Mouse (Mus musculus): ENCODE results near the gene Chst15. TPM values are rescaled to one million over a fixed set of nuclear protein-coding genes. Genes with fewer than 3 reads are reported as not detected.

The Chst15 gene
- total and polyA plus RNA-seq, 3 experiments, result 6.8 to 7.3 (median 7.0) TPM

DNA sequence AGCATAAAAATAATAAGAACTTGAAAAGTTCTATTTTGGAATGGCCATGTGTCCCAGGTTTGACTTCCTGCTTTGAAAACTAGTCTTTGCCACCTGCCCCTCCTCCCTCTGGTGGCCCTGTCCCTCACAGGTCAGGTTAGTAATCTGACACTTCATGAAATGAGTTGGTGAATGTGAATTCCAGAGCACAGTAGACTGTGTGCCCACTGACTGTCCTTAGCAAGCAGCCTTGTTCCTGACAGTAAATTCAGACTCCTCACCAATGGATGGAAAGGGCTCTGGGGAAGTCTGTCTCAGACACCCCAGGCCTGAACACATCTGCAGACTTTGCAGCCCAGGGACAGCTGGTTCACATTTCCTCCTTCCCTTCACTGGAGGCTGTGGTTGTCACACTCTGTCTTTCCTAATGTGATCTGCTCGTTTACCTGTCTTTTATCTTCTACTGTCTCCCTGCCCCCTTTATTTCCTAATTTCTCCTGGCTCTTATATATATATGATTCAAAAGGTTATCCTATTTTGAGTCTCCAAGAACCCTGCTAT is 112.9 kb downstream of the Chst15 start:
- Histone ChIP-seq H3K4me1 (ENCODE audit: control insufficient read depth, insufficient read depth, low read length) (no peaks in the 10 kb centered on the region), H3K9ac (ENCODE audit: low read depth, low read length) (no peak overlapping the region), H3K27ac (no peak overlapping the region), H3K79me2 (replicated peaks; ENCODE audit: control insufficient read depth, insufficient read depth, low read length) (no peaks in the 10 kb centered on the region), H3K4me3 (no peak overlapping the region), H3K27me3 (ENCODE audit: control insufficient read depth, insufficient read depth, low read length) (no peaks in the 10 kb centered on the region), H3K36me3 (ENCODE audit: control insufficient read depth, insufficient read depth, low read length) (no peaks in the 10 kb centered on the region)
- WGBS, result 48% methylated on average over 1 of the region's 1 CpGs
- no peak for TF ChIP-seq CTCF (IDR thresholded peaks at IDR 0.05)
- TF ChIP-seq EP300 (IDR thresholded peaks at IDR 0.05; ENCODE audit: insufficient read depth, low read depth, low read length), result no peak
- no peak for TF ChIP-seq POLR2A (IDR thresholded peaks at IDR 0.05; ENCODE audit: insufficient read depth, low read depth, low read length)
- no peak for DNase-seq
- intact Hi-C loops (cut with DNase I), result no loop called here

DNA sequence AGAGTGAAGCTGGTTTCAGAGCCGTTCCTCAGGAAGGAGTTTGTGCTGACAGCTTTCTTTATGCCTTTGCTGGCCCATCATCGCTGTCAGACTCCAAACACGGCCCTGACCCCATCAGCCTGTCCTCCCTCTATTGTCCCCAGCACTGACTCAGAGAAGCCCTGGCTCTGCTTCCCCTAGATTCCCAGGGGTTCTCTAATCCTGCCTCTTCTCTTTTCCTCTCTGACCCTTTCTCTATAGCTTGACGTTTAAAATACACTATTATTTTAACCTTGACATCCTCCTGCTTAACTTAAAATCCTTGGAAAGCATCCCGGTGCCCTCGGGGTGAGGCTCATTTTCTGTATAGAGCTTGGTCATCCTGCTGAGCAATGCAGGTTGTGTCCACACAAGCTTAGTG is 117.3 kb downstream of the Chst15 start:
- 34% methylated on average over 6 of the region's 6 CpGs for WGBS
- Histone ChIP-seq H3K36me3 (ENCODE audit: control insufficient read depth, insufficient read depth, low read length) (no peaks in the 10 kb centered on the region), H3K4me1 (ENCODE audit: control insufficient read depth, insufficient read depth, low read length) (peaks cover 2% of the 10 kb centered on the region; the same call in 1 of the 2 replicates), H3K79me2 (replicated peaks; ENCODE audit: control insufficient read depth, insufficient read depth, low read length) (no peaks in the 10 kb centered on the region), H3K27ac (no peak overlapping the region), H3K9ac (ENCODE audit: low read depth, low read length) (no peak overlapping the region), H3K27me3 (ENCODE audit: control insufficient read depth, insufficient read depth, low read length) (no peaks in the 10 kb centered on the region), H3K4me3 (no peak overlapping the region)
- intact Hi-C loops (cut with DNase I), result no loop called here
- DNase-seq, result no peak
- TF ChIP-seq EP300 (IDR thresholded peaks at IDR 0.05; ENCODE audit: insufficient read depth, low read depth, low read length) (no peak), POLR2A (IDR thresholded peaks at IDR 0.05; ENCODE audit: insufficient read depth, low read depth, low read length) (no peak), CTCF (IDR thresholded peaks at IDR 0.05) (no peak)

DNA sequence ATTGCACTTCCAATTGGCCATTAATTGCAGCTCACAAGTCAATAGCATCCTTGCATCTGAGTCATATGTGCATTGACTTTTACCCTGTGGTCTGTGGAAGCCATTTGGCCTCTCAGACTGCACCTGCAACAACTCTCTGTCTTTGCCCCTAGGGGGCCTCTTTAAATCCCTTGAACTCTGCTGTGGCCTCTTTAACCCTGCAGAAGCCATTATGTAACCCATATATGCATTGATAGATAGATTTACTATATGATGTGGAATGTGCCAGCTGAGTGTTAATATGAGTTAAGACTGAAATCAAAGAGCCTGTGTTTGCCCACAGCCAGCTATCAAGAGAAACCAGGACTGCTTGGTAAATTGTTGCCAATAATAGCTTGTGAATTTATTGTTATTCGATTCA is 118.2 kb downstream of the Chst15 start:
- TF ChIP-seq EP300 (IDR thresholded peaks at IDR 0.05; ENCODE audit: insufficient read depth, low read depth, low read length) (no peak), POLR2A (IDR thresholded peaks at IDR 0.05; ENCODE audit: insufficient read depth, low read depth, low read length) (no peak), CTCF (IDR thresholded peaks at IDR 0.05) (no peak)
- intact Hi-C loops (cut with DNase I), result no loop called here
- Histone ChIP-seq H3K27me3 (ENCODE audit: control insufficient read depth, insufficient read depth, low read length) (no peaks in the 10 kb centered on the region), H3K27ac (no peak overlapping the region), H3K9ac (ENCODE audit: low read depth, low read length) (no peak overlapping the region), H3K79me2 (replicated peaks; ENCODE audit: control insufficient read depth, insufficient read depth, low read length) (no peaks in the 10 kb centered on the region), H3K4me1 (ENCODE audit: control insufficient read depth, insufficient read depth, low read length) (peaks cover 2% of the 10 kb centered on the region; the same call in 1 of the 2 replicates), H3K4me3 (no peak overlapping the region), H3K36me3 (ENCODE audit: control insufficient read depth, insufficient read depth, low read length) (no peaks in the 10 kb centered on the region)
- WGBS, result 73% methylated on average over 1 of the region's 1 CpGs
- no peak for DNase-seq

DNA sequence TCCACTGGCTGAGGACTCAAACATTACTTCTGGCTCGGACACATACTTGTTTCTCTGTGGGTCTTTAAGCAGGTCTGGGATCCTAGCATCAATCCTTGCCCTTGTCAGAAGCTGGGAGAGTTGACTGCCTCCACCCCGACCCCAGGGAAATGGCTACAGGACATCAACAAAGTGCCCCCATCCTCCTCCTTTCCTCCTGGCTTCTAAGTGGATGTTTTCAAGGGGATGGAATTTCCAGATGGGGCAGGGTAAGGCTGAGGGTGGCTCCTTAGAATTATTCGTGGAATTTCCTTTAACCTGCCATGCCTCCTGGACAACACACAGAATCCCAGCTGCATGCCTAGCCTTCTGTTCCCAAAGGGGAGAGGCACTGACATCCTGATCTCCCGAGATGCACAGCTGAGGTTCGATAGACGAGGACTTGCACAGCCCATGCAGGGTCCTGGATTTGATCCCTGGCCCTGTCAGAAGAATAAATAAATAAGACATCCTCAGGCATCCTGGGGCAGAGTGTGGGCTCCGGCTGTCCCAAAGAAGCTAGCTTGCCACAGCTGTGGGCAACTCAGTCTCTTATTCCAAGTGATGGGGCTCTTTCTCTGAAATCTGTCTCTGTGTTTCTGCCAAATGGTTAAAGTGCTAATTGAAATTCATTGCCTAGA is 119.1 kb downstream of the Chst15 start:
- peak; percentile 58; the same call in 1 of the 2 replicates for TF ChIP-seq EP300 (IDR thresholded peaks at IDR 0.05; ENCODE audit: insufficient read depth, low read depth, low read length)
- no peak for TF ChIP-seq CTCF (IDR thresholded peaks at IDR 0.05)
- WGBS, result 39% methylated on average over 7 of the region's 7 CpGs
- Histone ChIP-seq H3K4me1 (ENCODE audit: control insufficient read depth, insufficient read depth, low read length) (peaks cover 2% of the 10 kb centered on the region; the same call in 1 of the 2 replicates), H3K36me3 (ENCODE audit: control insufficient read depth, insufficient read depth, low read length) (no peaks in the 10 kb centered on the region), H3K9ac (ENCODE audit: low read depth, low read length) (no peak overlapping the region), H3K27ac (no peak overlapping the region), H3K4me3 (no peak overlapping the region), H3K79me2 (replicated peaks; ENCODE audit: control insufficient read depth, insufficient read depth, low read length) (no peaks in the 10 kb centered on the region), H3K27me3 (ENCODE audit: control insufficient read depth, insufficient read depth, low read length) (no peaks in the 10 kb centered on the region)
- no peak for DNase-seq
- intact Hi-C loops (cut with DNase I), result no loop called here

DNA sequence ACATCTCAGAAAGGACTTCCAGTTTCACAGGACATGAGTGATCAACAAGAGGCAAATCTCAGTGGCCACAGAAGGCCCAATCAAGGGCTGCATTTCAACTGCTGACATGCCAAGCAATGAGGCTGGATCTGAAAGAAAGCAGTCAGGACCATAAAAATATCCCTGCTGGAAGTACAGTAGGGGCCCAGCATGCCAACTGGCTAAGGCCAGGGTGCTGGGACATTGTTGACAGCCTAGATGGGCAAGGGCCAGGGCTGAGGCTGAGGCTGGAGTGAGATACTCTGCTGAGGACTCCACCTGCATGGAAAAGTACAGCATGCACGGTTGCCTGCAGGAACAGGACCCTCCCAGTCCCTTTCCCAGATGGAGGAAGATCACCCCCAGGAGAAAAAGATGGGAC is 120.4 kb downstream of the Chst15 start:
- 45% methylated on average over 1 of the region's 1 CpGs for WGBS
- TF ChIP-seq CTCF (IDR thresholded peaks at IDR 0.05) (no peak), EP300 (IDR thresholded peaks at IDR 0.05; ENCODE audit: insufficient read depth, low read depth, low read length) (peak; percentile 54; the same call in 1 of the 2 replicates), POLR2A (IDR thresholded peaks at IDR 0.05; ENCODE audit: insufficient read depth, low read depth, low read length) (no peak)

DNA sequence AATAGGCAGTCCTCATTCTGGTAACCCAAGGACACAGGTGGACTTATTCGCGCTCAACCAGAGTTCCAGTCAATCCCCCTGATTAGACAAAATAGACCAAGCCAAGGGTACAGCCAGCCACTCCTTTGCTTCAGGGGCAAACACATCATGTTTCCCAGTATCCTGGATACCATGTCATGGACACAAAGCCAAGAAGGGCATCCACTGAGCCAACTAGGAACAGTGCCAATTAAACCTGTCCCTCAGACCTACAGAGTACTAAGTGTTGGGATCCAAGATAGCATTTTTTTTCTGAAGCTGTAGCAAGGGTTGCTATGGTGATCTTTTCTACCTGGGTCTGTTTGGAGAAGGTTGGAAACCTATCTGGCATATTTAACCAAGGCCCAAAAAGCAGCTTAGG is 123.4 kb downstream of the Chst15 start:
- H3K79me2 ChIP-seq (replicated peaks; ENCODE audit: control insufficient read depth, insufficient read depth, low read length), result no peaks in the 10 kb centered on the region
- DNase-seq, result peak in 1 of 2 experiments; percentile 40

More for the DNA sequence above, 120.4 kb downstream of the Chst15 start:
- intact Hi-C loops (cut with DNase I), result no loop called here
- Histone ChIP-seq H3K4me3 (no peak overlapping the region), H3K9ac (ENCODE audit: low read depth, low read length) (no peak overlapping the region), H3K4me1 (ENCODE audit: control insufficient read depth, insufficient read depth, low read length) (peaks cover 2% of the 10 kb centered on the region; the same call in 1 of the 2 replicates), H3K79me2 (replicated peaks; ENCODE audit: control insufficient read depth, insufficient read depth, low read length) (no peaks in the 10 kb centered on the region), H3K36me3 (ENCODE audit: control insufficient read depth, insufficient read depth, low read length) (no peaks in the 10 kb centered on the region), H3K27me3 (ENCODE audit: control insufficient read depth, insufficient read depth, low read length) (no peaks in the 10 kb centered on the region), H3K27ac (no peak overlapping the region)
- DNase-seq, result peak; percentile 61 to 76

More for the DNA sequence above, 123.4 kb downstream of the Chst15 start:
- H3K9ac ChIP-seq (ENCODE audit: low read depth, low read length), result no peak overlapping the region
- H3K4me3 ChIP-seq, result no peak overlapping the region
- intact Hi-C loops (cut with DNase I), result no loop called here
- WGBS, result 53% methylated on average over 2 of the region's 2 CpGs
- no peak for TF ChIP-seq CTCF (IDR thresholded peaks at IDR 0.05)
- TF ChIP-seq EP300 (IDR thresholded peaks at IDR 0.05; ENCODE audit: insufficient read depth, low read depth, low read length), result no peak
- TF ChIP-seq POLR2A (IDR thresholded peaks at IDR 0.05; ENCODE audit: insufficient read depth, low read depth, low read length), result no peak
- H3K27me3 ChIP-seq (ENCODE audit: control insufficient read depth, insufficient read depth, low read length), result no peaks in the 10 kb centered on the region
- H3K27ac ChIP-seq, result no peak overlapping the region
- peaks cover 5% of the 10 kb centered on the region for H3K4me1 ChIP-seq (ENCODE audit: control insufficient read depth, insufficient read depth, low read length)
- H3K36me3 ChIP-seq (ENCODE audit: control insufficient read depth, insufficient read depth, low read length), result no peaks in the 10 kb centered on the region

All from heart, adult 2 months (tissue).